Mouse (Mus musculus) adrenal gland, postnatal 25 days (tissue): ENCODE data around the gene Gnb1. TPM values are rescaled to one million over a fixed set of nuclear protein-coding genes. Genes with fewer than 3 reads are reported as not detected.
"Not testable (repeated sequence)": the region's sequence is repeated elsewhere in the genome, so short reads cannot be mapped to it uniquely, and the experiment has no call there.

ENCODE experiments used
- DNase-seq: peaks from one replicate; pipeline ENCODE4 v3.0.0; 2021; ENCODE audit warnings: mixed read lengths
- total RNA-seq: library from RNA; stranded (reverse); gene quantifications from 2 replicates; pipeline ENCODE4 v1.2.3, GENCODE M21; 2021

The Gnb1 gene
- total RNA-seq, 1 experiment from 2014 or later = 392 TPM

- no peak for DNase-seq
These were observed 59.3 kb downstream of the Gnb1 start for GRCm38 (mm10) chr4:155550446-155550845.

GRCm38 (mm10) chr4:155551073-155551472 is 59.9 kb downstream of the Gnb1 start:
- no peak for DNase-seq

- DNase-seq = no peak
These were observed 61.9 kb downstream of the Gnb1 start for GRCm38 (mm10) chr4:155552917-155553532.

- no peak for DNase-seq
These were observed 63.7 kb downstream of the Gnb1 start for GRCm38 (mm10) chr4:155554880-155555279.

- DNase-seq = no peak
These were observed 64.3 kb downstream of the Gnb1 start for GRCm38 (mm10) chr4:155555464-155555863.

GRCm38 (mm10) chr4:155559454-155559853 is 68.3 kb downstream of the Gnb1 start:
- DNase-seq = no peak

- no peak for DNase-seq
These were observed 69.8 kb downstream of the Gnb1 start for GRCm38 (mm10) chr4:155560932-155561331.

GRCm38 (mm10) chr4:155561661-155562442 is 70.7 kb downstream of the Gnb1 start, which contains the start of gene Nadk:
Gene Nadk (plus strand): TSS chr4:155562378.
- no peak for DNase-seq

- DNase-seq = peak; percentile 60
These were observed 71.7 kb downstream of the Gnb1 start for GRCm38 (mm10) chr4:155562725-155563399.

GRCm38 (mm10) chr4:155563400-155564231 is 72.5 kb downstream of the Gnb1 start:
- DNase-seq = peak; percentile 94

GRCm38 (mm10) chr4:155564315-155565069 is 73.3 kb downstream of the Gnb1 start:
- peak; percentile 50 for DNase-seq

GRCm38 (mm10) chr4:155566555-155566954 is 75.4 kb downstream of the Gnb1 start:
- DNase-seq = no peak

GRCm38 (mm10) chr4:155568170-155568569 is 77.0 kb downstream of the Gnb1 start:
- no peak for DNase-seq

- DNase-seq = no peak
These were observed 77.6 kb downstream of the Gnb1 start for GRCm38 (mm10) chr4:155568632-155569370.

- no peak for DNase-seq
These were observed 78.7 kb downstream of the Gnb1 start for GRCm38 (mm10) chr4:155569818-155570217.

GRCm38 (mm10) chr4:155570315-155570714 is 79.2 kb downstream of the Gnb1 start:
- DNase-seq = not testable (repeated sequence)

GRCm38 (mm10) chr4:155571442-155571841 is 80.3 kb downstream of the Gnb1 start:
- DNase-seq = no peak

GRCm38 (mm10) chr4:155573155-155573554 is 82.0 kb downstream of the Gnb1 start:
- no peak for DNase-seq

- no peak for DNase-seq
These were observed 82.7 kb downstream of the Gnb1 start for GRCm38 (mm10) chr4:155573876-155574275.

GRCm38 (mm10) chr4:155574931-155575330 is 83.8 kb downstream of the Gnb1 start:
- no peak for DNase-seq

- DNase-seq = no peak
These were observed 84.4 kb downstream of the Gnb1 start for GRCm38 (mm10) chr4:155575521-155575920.
